Mouse (Mus musculus): ENCODE data around the gene Car6.

Gene Car6

DNA sequence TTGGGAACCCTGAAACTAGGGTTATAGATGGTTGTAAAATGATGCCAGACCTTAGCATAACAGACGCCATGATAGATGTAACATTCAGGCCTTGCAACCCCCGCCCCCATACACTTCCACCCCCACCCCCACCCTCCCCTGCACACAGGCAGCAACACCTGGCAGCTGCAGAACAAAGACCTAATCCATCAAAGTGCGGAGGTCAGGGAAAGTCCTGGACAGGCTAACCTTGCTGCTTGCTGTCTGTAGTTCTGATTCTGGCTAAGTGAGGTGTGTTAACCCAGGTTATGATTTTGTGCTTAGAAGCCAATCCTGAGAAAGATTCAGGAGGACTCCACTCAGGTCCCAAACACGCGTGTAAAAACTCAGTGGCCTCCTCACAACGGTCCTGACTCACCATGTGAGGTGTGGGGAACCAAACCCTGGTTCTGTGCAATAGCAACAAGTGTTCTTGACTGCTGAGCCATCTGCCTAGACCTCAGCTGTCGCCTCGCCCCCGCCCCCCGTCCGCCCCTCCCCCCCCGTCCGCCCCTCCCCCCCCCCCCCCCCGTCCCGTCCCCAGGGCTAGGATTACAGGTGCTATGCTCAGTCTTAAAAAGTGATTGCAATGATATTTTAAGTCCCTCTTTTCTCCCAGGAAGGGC is 28.7 kb upstream of the Car6 start:
- DNase-seq (ENCODE audit: low spot score in 2 of 2): no peak

- DNase-seq (ENCODE audit: low spot score in 2 of 2): no peak
Observed at GRCm38 (mm10) chr4:150228581-150229348, 27.6 kb upstream of the Car6 start.

GRCm38 (mm10) chr4:150226818-150227688 is 25.9 kb upstream of the Car6 start:
- no peak for DNase-seq (ENCODE audit: low spot score in 2 of 2)

GRCm38 (mm10) chr4:150225700-150226099 is 24.6 kb upstream of the Car6 start:
- no peak for DNase-seq (ENCODE audit: low spot score in 2 of 2)

DNA sequence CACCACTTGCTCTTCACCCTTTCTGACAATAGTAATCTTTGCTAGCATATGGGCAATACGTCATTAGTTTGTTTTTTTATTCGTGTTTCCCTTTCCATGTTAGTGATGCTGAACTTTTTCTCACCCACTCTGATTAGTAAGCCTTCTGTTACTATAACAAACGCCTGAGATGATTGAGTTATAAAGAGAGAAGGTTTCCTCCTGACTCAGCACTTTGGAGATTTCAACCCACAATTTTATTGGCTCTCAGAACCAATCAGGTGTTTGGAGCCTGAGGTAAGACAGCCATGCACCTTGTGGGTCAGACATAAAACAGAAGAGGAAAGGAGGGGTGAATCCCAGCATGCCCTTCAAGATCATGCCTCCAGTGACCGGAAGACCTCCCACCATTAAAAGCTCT is 22.7 kb upstream of the Car6 start:
- no peak for DNase-seq (ENCODE audit: low spot score in 2 of 2)

GRCm38 (mm10) chr4:150221017-150221640 is 20.0 kb upstream of the Car6 start:
- DNase-seq (ENCODE audit: low spot score in 2 of 2): no peak

- DNase-seq (ENCODE audit: low spot score in 2 of 2): no peak
Observed at GRCm38 (mm10) chr4:150220584-150220983, 19.5 kb upstream of the Car6 start.

- peak in 1 of 2 experiments; percentile 48 for DNase-seq (ENCODE audit: low spot score in 2 of 2)
Observed at GRCm38 (mm10) chr4:150219501-150220292, 18.6 kb upstream of the Car6 start.

- DNase-seq (ENCODE audit: low spot score in 2 of 2): no peak
Observed at GRCm38 (mm10) chr4:150217935-150218334, 16.8 kb upstream of the Car6 start.

GRCm38 (mm10) chr4:150217042-150217554 is 16.0 kb upstream of the Car6 start:
- DNase-seq (ENCODE audit: low spot score in 2 of 2): no peak

DNA sequence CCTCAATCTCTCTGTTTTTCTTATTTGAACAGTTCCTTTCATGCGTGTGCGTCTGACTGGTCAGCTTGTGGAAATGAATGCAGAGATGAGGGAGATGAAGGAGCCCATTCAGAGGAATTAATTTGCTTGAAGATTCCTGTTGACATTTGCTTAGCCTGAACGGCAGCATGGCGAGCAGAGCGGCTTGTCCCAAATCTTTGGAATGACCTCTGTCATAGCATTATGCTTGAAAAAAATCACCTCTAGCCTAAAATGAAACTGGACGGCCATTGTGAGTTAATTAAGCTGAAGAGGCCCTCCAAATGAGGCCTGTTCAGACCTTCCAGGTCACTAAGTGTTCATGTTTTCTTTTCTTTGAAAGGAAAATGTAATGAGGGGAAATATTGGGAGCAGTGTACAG is 15.3 kb upstream of the Car6 start:
- no peak for DNase-seq (ENCODE audit: low spot score in 2 of 2)

DNA sequence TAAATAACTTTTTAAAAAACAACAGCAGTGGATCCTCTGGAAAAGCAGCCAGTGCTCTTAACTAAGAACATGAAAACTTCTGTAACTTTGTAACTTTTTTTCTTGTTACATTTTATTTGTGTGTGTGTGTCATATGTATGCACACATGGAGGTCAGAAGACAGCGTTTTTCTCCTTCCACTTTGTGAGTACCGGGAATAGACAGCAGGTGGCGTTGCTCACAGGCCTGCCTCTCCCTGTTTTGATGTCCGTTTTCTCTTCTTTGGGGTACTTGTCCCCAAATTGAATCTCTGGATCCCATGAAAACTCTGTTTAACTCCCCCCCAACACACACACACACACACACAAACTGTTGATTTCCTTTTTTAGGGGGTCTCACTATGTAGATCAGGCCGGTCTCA is 12.8 kb upstream of the Car6 start:
- DNase-seq (ENCODE audit: low spot score in 2 of 2): no peak

GRCm38 (mm10) chr4:150212553-150212971 is 11.4 kb upstream of the Car6 start:
- no peak for DNase-seq (ENCODE audit: low spot score in 2 of 2)

DNA sequence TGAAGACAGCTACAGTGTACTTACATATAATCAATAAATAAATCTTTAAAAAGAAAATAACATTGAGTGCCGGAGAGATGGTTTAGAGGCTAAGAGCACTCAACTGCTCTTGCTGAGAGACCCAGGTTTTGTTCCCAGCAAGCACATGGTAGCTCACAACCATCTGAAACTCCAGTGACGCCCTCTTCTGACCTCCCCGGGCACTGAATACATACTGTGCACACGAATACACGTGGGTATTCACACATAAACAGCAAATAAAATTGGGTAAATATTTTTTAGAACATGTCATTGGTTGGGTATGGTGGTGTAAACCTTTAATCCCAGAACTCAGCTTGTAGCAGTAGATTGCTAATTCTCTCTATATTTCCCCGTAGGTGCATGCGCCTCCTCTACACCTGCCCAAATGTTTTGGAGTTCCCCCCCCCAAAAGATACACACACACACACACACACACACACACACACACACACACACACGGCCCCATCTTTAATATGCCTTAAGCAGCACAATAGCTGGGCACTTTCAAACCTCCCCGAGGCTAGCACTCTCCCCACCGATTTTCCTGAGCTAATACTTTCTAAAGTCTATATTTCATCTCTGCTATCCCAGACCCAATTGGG is 10.9 kb upstream of the Car6 start:
- no peak for DNase-seq (ENCODE audit: low spot score in 2 of 2)

DNA sequence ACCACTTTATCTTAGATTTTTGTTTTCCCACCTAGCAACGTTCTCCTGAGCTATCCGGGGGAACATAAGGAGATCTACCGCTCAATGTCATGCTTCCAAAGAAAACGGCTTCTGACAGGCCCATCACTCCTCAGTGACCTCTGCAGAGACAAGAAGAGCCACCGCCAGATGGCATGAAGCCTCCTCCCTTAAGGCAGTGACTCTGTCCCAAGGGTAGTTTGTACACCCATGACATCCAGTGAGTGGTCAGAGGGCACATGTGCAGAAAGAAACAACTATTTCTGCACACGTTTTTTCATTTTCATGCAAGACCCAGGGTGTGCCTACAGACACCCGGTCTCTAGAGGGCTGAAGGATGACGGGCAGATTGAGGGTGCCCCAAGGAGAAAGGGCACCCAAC is 9.2 kb upstream of the Car6 start:
- no peak for DNase-seq (ENCODE audit: low spot score in 2 of 2)

DNA sequence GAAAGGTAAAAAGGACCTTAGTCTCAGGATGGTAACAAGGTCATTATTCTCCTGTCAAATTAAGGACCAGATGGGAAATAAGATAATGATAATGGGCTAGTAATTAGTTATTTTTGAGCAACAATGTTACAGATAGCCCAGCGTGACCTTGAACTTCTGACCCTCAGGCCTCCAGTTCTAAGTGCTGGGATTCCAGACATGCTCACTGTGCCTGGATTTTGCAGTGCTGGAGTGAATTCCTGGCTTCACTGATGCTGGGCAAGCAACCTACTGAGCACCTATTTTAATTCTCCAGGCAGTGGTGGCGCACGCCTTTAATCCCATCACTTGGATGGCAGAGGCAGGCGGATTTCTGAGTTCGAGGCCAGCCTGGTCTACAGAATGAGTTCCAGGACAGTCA is 8.6 kb upstream of the Car6 start:
- DNase-seq (ENCODE audit: low spot score in 2 of 2): no peak

DNA sequence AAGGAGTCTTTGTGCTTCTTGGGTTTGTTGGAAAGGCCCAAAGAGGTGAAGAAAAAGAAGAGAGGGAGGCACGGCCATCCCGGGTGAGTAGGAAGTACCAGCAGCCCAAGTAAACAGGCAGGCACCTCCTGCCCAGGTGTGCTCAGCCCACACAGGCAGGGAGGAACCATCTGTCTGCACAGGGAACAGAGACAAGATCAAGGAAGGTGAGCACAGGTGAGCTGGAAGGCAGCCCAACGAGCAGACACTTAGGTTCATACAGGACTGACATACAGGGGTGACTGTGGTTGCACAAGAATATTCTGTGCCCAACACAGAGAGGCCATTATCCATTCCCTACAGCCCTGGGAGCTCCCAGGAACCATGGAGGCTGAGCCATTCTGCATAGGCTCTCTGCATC is 3.7 kb upstream of the Car6 start:
- no peak for DNase-seq (ENCODE audit: low spot score in 2 of 2)

DNA sequence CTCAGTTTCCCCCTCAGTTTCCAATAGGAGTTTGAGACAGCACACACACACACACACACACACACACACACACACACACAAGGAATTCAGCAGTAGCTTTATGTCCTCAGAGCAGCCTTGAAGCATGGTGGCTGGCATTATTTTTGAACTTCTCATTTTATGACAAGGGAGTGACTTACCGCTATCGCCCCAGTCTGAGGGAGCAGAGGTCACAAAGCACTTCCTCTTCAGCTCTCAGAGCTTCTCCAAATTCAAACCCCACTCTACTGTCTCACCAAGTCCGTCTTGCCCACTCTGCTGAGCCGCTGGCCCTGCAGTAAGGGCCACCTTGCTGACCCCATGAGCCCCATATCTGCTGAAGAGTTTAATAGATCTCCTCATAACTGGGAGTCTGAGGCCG is 1.6 kb upstream of the Car6 start:
- DNase-seq (ENCODE audit: low spot score in 2 of 2): no peak

- DNase-seq (ENCODE audit: low spot score in 2 of 2): no peak
Observed at GRCm38 (mm10) chr4:150198268-150198667, 2.9 kb downstream of the Car6 start.

DNA sequence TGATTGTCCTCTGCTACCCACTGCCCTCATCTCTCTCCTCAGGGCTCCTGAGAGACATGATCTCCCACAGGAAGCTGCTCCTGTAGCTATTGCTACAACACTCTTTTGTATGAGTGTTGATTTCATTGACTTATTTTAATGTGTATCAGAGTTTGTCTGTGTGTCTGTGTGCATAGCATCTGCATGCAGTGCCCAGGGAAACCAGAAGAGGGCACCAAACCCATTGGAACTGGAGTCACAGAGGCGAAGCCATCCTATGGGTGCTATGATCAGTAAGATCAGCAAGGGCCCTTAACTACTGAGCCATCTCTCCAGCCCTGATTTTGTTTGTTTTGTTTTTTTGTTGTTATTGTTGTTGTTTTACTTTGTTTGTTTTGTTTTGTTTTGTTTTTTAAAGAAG is 7.2 kb downstream of the Car6 start:
- DNase-seq (ENCODE audit: low spot score in 2 of 2): peak; percentile 23 to 69

- DNase-seq (ENCODE audit: low spot score in 2 of 2): no peak
Observed at GRCm38 (mm10) chr4:150192199-150192598, 8.9 kb downstream of the Car6 start.

All from thymus, postnatal 10 days (tissue).